Comparison of ENCODE assay signal across 27 mouse cellular contexts in genomic region chr11:103180426-103180825, GRCm38 (mm10). TPM values are rescaled to one million over a fixed set of nuclear protein-coding genes. Genes with fewer than 3 reads are reported as not detected.
DNase-seq lines count a peak whose midpoint lies in the region; ATAC-seq lines count a peak whose summit lies in the region.
"Had no signal": no experiment of that assay in that cellular context is flagged by ENCODE, and none has a peak within 500 bp of the region (broad histone marks: within the 10 kb centered on the region; RNA-seq: fewer than 3 reads in every experiment).

No protein-coding gene starts in this region.

- ATAC-seq in forebrain, embryonic 11.5 days (replicated peaks; ENCODE audit: low FRiP score), result no peak
- ATAC-seq in forebrain, embryonic 13.5 days, result no peak
- ATAC-seq in kidney, embryonic 14.5 days (ENCODE audit: low FRiP score, low TSS enrichment), result no peak
- ATAC-seq: activated CD4-positive, CD25-positive, alpha-beta regulatory T cell, adult 4 months; forebrain, embryonic 15.5 days; hindbrain, embryonic 16.5 days had no signal

- no peak overlapping the region for H3K27ac ChIP-seq in forebrain, embryonic 11.5 days (ENCODE audit: low read depth, low read length)
- no peak overlapping the region for H3K27ac ChIP-seq in forebrain, embryonic 13.5 days
- H3K27ac ChIP-seq in kidney, embryonic 14.5 days (ENCODE audit: low read depth, low read length), result no peak overlapping the region
- H3K27ac ChIP-seq: forebrain, embryonic 10.5 days; forebrain, embryonic 15.5 days; heart, embryonic 15.5 days; hindbrain, embryonic 10.5 days; hindbrain, embryonic 13.5 days had no signal

- 74% methylated on average over 1 of the region's 1 CpGs for WGBS in forebrain, embryonic 11.5 days
- 71% methylated on average over 1 of the region's 1 CpGs for WGBS in forebrain, embryonic 13.5 days
- WGBS in kidney, embryonic 14.5 days, result 70% methylated on average over 1 of the region's 1 CpGs

- no peaks in the 10 kb centered on the region for H3K9me3 ChIP-seq in forebrain, embryonic 11.5 days (ENCODE audit: control insufficient read depth, low read length)
- no peaks in the 10 kb centered on the region for H3K9me3 ChIP-seq in forebrain, embryonic 13.5 days (replicated peaks)
- H3K9me3 ChIP-seq in kidney, embryonic 14.5 days (ENCODE audit: control insufficient read depth, low read length), result no peaks in the 10 kb centered on the region
- H3K9me3 ChIP-seq: forebrain, embryonic 10.5 days; forebrain, embryonic 15.5 days; heart, embryonic 12.5 days; heart, embryonic 15.5 days; hindbrain, embryonic 10.5 days; hindbrain, embryonic 13.5 days had no signal

- DNase-seq in forebrain, embryonic 11.5 days (ENCODE audit: low spot score), result no peak
- peak; percentile 56 for DNase-seq in kidney, adult 18-20 months
- DNase-seq in kidney, adult 9 months, result peak; percentile 90
- no peak for DNase-seq in kidney, postnatal 4 days
- DNase-seq in kidney, postnatal 25 days, result peak; percentile 54 to 89
- no peak for DNase-seq in spleen, adult 12 weeks (ENCODE audit: low spot score)
- DNase-seq: adrenal gland, adult 8-10 months; adrenal gland, postnatal 25 days; cerebellum, adult 18-20 months; cerebellum, adult 9-10 months; cerebellum, postnatal 14 days; gastrocnemius, postnatal 14 days; heart, adult 11 months; heart, postnatal 10 days; heart, postnatal 36 days had no signal

- no peak overlapping the region for H3K4me2 ChIP-seq in forebrain, embryonic 11.5 days (ENCODE audit: low read depth, low read length, severe bottlenecking)
- H3K4me2 ChIP-seq in forebrain, embryonic 13.5 days, result no peak overlapping the region
- H3K4me2 ChIP-seq in kidney, embryonic 14.5 days (replicated peaks; ENCODE audit: low read depth, low read length), result no peak overlapping the region
- H3K4me2 ChIP-seq: forebrain, embryonic 15.5 days; heart, embryonic 12.5 days; heart, embryonic 15.5 days; hindbrain, embryonic 13.5 days had no signal

- H3K27me3 ChIP-seq in forebrain, embryonic 11.5 days (ENCODE audit: control insufficient read depth, insufficient read depth, low read length), result no peaks in the 10 kb centered on the region
- peaks cover 6% of the 10 kb centered on the region for H3K27me3 ChIP-seq in forebrain, embryonic 13.5 days
- no peaks in the 10 kb centered on the region for H3K27me3 ChIP-seq in kidney, embryonic 14.5 days (ENCODE audit: control insufficient read depth, insufficient read depth, low read length)
- H3K27me3 ChIP-seq: forebrain, embryonic 15.5 days had no signal

- H3K4me1 ChIP-seq in forebrain, embryonic 11.5 days (replicated peaks; ENCODE audit: control insufficient read depth, insufficient read depth, low read length), result no peaks in the 10 kb centered on the region
- H3K4me1 ChIP-seq in forebrain, embryonic 13.5 days, result no peaks in the 10 kb centered on the region
- H3K4me1 ChIP-seq in kidney, embryonic 14.5 days (ENCODE audit: control insufficient read depth, insufficient read depth, low read length), result peaks cover 6% of the 10 kb centered on the region
- H3K4me1 ChIP-seq: forebrain, embryonic 10.5 days; forebrain, embryonic 15.5 days; hindbrain, embryonic 13.5 days had no signal

- H3K36me3 ChIP-seq in forebrain, embryonic 11.5 days (ENCODE audit: control insufficient read depth, insufficient read depth, low read length), result no peaks in the 10 kb centered on the region
- no peaks in the 10 kb centered on the region for H3K36me3 ChIP-seq in forebrain, embryonic 13.5 days (ENCODE audit: poor library complexity, severe bottlenecking)
- no peaks in the 10 kb centered on the region for H3K36me3 ChIP-seq in kidney, embryonic 14.5 days (ENCODE audit: control insufficient read depth, insufficient read depth, low read length)
- H3K36me3 ChIP-seq: forebrain, embryonic 10.5 days; forebrain, embryonic 15.5 days; heart, embryonic 12.5 days; heart, embryonic 15.5 days; hindbrain, embryonic 10.5 days; hindbrain, embryonic 13.5 days had no signal

- no peak overlapping the region for H3K4me3 ChIP-seq in forebrain, embryonic 11.5 days (ENCODE audit: low read depth, low read length)
- no peak overlapping the region for H3K4me3 ChIP-seq in forebrain, embryonic 13.5 days
- H3K4me3 ChIP-seq in kidney, embryonic 14.5 days (ENCODE audit: low read length), result no peak overlapping the region
- H3K4me3 ChIP-seq: forebrain, embryonic 10.5 days; forebrain, embryonic 15.5 days; heart, embryonic 12.5 days; heart, embryonic 15.5 days; hindbrain, embryonic 10.5 days; hindbrain, embryonic 13.5 days had no signal

- 0 out of 2 replicates have a peak overlapping the region, but pooled peaks have one; percentile 8 for H3K9ac ChIP-seq in forebrain, embryonic 11.5 days (ENCODE audit: low read length)
- H3K9ac ChIP-seq in forebrain, embryonic 13.5 days, result no peak overlapping the region
- H3K9ac ChIP-seq in kidney, embryonic 14.5 days (ENCODE audit: low read depth, low read length), result no peak overlapping the region
- H3K9ac ChIP-seq: forebrain, embryonic 15.5 days; heart, embryonic 12.5 days; heart, embryonic 15.5 days; hindbrain, embryonic 13.5 days had no signal

RNA-seq across cellular contexts. Expression of gene Fmnl1, which starts 9.5 kb away (rescaled TPM):
- 0.76 and 1.8 TPM in 2 replicates for polyA plus RNA-seq in forebrain, embryonic 11.5 days (2014; fragmentation: Nextera tagmentation; extraction: Ambion mirVana)
- 0.76 and 0.92 TPM in 2 replicates for polyA plus RNA-seq in forebrain, embryonic 13.5 days (2015; fragmentation: Nextera tagmentation; extraction: Ambion mirVana)
- 1.1 and 4.0 TPM in 2 replicates for polyA plus RNA-seq in kidney, embryonic 14.5 days (2014; fragmentation: Nextera tagmentation; extraction: Ambion mirVana)

RNA-seq across cellular contexts. Expression of gene 1700023F06Rik, which starts 27.9 kb away (rescaled TPM):
- polyA plus RNA-seq in forebrain, embryonic 11.5 days (2014; fragmentation: Nextera tagmentation; extraction: Ambion mirVana), result 0.23 and 0.32 TPM in 2 replicates
- polyA plus RNA-seq in forebrain, embryonic 13.5 days (2015; fragmentation: Nextera tagmentation; extraction: Ambion mirVana), result 0.37 and 0.54 TPM in 2 replicates
- polyA plus RNA-seq in kidney, embryonic 14.5 days (2014; fragmentation: Nextera tagmentation; extraction: Ambion mirVana), result 0.26 and 0.29 TPM in 2 replicates
- polyA plus RNA-seq: activated CD4-positive, CD25-positive, alpha-beta regulatory T cell, adult 4 months; heart, embryonic 12.5 days had no signal

RNA-seq across cellular contexts. Expression of gene Spata32, which starts 37.8 kb away (rescaled TPM):
- polyA plus RNA-seq in forebrain, embryonic 11.5 days (2014; fragmentation: Nextera tagmentation; extraction: Ambion mirVana), result not detected in 2 replicates
- not detected in 2 replicates for polyA plus RNA-seq in forebrain, embryonic 13.5 days (2015; fragmentation: Nextera tagmentation; extraction: Ambion mirVana)
- not detected in 2 replicates for polyA plus RNA-seq in kidney, embryonic 14.5 days (2014; fragmentation: Nextera tagmentation; extraction: Ambion mirVana)
- polyA plus RNA-seq: activated CD4-positive, CD25-positive, alpha-beta regulatory T cell, adult 4 months; embryonic facial prominence, embryonic 11.5 days; embryonic facial prominence, embryonic 14.5 days; forebrain, embryonic 10.5 days; heart, embryonic 12.5 days; heart, embryonic 15.5 days; hindbrain, embryonic 10.5 days had no signal

RNA-seq across cellular contexts. Expression of gene Hexim2, which starts 48.2 kb away (rescaled TPM):
- polyA plus RNA-seq in forebrain, embryonic 11.5 days (2014; fragmentation: Nextera tagmentation; extraction: Ambion mirVana), result 8.7 and 9.2 TPM in 2 replicates
- polyA plus RNA-seq in forebrain, embryonic 13.5 days (2015; fragmentation: Nextera tagmentation; extraction: Ambion mirVana), result 13.4 and 13.9 TPM in 2 replicates
- polyA plus RNA-seq in kidney, embryonic 14.5 days (2014; fragmentation: Nextera tagmentation; extraction: Ambion mirVana), result 8.3 and 10.3 TPM in 2 replicates

Comparison
In these comparisons a context has a peak if more than half of its experiments do, and no peak if none do; other contexts are left out.
1. DNase-seq: peak in kidney, adult 18-20 months (single experiment), kidney, adult 9 months (single experiment) and kidney, postnatal 25 days (2 of 2); none in forebrain, embryonic 11.5 days (single experiment), kidney, postnatal 4 days (0 of 2) and spleen, adult 12 weeks (single experiment).